Mouse (Mus musculus) thymus, postnatal 36 days (tissue): ENCODE measurements around the gene Lmbrd1.
A peak's percentile ranks its signal among the peaks of the same experiment; 100 is the strongest.
"Not testable (repeated sequence)": the region's sequence is repeated elsewhere in the genome, so short reads cannot be mapped to it uniquely, and the experiment has no call there.

ENCODE experiments used
- DNase-seq, 2 experiments: peaks; one replicate each; pipeline ENCODE4 v3.0.0; 2022; ENCODE audit warnings: mixed read lengths in 2 of 2

The Lmbrd1 gene

GRCm38 (mm10) chr1:24678205-24678917 lies at the start of gene Lmbrd1:
Gene Lmbrd1 (plus strand): TSS chr1:24678630.
- peak; percentile 95 to 97 for DNase-seq

DNA sequence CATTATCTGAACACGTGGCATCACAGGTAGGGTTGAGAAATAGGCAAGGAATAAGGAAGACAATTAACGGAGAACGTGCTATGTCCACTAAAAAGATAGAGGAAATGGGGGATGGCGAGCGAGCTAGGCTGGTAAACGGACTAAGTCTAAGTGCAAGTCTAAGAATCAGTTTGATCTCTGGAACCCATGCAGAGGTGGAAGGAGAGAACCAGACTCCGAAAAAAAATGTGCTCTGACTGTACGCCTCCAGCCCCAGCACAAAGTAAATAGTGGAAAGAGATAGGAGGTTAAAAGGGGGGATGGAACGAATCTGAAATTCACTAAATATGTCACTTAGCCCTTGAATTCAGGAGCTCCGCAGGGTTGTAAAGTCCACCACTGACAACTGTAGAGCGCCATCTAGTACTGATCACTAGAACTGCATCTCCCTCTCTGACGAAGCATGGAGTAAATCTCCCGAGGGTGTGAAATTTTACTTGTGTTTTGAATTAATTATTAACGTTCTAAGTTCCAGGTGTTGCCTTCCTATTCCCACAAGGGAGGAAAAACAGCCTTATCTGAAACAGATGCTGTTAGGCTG lies 44.8 kb upstream of the Lmbrd1 start:
- no peak for DNase-seq

DNA sequence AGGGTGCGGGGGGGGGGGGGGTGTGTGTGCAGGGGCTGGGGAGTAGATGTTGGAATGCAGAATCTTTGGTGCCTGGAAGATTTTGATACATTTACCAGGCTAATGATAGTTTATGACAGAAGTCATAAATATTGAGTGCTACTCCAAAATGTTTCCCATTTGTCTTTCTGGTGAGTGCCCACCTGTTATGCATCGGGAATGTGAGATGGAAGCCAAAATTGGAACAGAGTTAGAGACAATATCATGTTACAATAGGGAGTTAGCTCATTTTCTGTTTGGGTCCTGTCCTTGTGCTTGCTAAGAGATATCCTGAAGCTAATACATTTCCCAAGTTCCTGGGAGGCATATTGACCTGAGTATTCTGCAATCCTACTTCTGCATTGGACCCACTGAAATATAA lies 28.3 kb upstream of the Lmbrd1 start:
- DNase-seq: no peak

DNA sequence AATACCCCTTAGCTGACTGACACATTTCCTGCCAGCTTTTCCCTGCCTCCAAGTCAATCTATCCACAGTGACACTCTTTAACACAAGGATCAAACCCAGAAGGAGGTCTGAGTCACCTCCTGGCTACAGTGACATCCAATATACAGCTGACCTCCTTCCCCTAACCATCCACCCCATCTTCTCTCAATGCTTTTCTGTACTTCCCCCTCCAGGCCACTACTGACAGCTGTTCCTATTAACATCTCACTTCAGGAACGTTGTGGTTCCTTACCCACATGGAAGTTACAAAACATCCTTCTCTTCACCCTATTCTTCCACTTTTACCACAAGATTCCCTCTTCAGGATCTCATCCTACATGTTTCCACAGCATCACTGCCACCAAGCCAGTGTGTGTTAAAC lies 18.5 kb upstream of the Lmbrd1 start:
- no peak for DNase-seq

DNA sequence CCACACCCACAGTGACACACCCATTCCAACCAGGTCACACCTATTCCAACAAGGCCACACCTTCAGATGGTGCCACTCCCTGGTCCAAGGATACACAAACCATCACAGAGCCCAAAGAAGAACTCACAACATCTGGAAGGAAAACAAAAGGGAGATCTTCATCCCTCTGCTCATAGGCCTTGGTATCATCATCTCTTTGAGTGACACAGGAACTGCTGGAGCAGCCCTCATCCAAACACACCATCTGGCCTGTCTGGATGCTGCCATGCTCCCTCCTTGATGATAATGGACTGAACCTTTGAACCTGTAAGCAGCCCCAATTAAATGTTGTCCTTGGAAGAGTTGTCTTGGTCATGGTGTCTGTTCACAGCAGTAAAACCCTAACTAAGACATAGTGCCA lies 17.8 kb upstream of the Lmbrd1 start:
- not testable (repeated sequence) for DNase-seq

DNA sequence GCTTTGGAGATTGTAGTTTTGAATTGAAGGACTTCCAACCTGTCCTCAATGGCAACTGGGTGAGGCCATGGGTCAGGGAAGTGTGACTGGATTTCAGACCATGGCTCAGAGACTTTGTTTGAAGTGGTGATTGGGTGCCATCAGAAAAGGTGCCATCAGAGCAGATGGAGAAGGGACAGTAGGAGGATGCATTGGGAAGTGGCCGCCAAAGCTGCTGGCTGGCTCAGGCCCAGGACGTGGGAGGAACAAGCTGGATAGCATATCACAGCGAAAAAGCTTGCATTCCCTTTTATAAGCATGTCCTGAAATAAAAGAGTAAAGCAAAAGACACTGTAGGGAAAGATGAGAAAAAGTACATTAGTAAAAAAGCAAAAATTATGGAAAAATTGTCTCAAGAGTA lies 16.9 kb upstream of the Lmbrd1 start:
- no peak for DNase-seq

- no peak for DNase-seq
Observed at GRCm38 (mm10) chr1:24664158-24664557, 14.3 kb upstream of the Lmbrd1 start.

DNA sequence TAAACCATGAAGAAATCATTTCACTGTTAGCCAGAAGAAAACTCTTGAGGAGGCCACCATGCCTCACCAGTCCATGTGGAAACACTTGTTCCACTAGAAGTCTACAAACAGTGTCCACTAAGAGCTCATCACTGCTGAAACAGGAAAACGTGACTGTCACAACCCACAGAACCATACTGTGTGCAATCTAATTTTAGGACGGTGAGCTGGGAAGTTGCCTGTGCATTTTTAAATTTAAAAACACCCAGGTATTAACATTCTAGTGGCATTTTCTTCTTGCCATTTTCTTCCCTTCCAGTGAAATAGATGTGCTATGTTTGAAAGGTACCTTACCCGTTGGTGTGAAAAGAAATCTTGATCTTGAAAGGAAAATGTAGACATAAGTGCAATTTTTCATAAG lies 5.2 kb upstream of the Lmbrd1 start:
- DNase-seq: no peak

DNA sequence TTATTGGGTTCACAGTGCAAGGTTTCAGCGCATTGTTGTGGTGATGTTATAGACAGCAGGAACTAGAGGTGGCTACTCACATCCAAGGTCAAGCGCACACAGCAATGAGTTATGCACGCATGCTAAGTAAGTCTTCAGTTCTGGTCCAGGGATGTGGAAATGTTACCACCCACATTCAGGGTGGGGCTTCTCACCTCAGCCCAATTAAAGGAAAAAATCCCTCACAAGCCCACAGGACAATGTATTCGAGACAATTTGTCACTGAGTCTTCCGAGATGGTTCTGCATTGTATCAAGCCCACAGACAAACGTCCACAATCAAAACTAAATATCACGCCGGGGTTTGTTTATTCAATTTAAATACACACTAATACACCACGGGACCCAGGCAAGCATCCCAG lies 724 bp upstream of the Lmbrd1 start:
- DNase-seq: no peak

- DNase-seq: no peak
Observed at GRCm38 (mm10) chr1:24679071-24679470, 641 bp downstream of the Lmbrd1 start.

- no peak for DNase-seq
Observed at GRCm38 (mm10) chr1:24680991-24681390, 2.6 kb downstream of the Lmbrd1 start.

GRCm38 (mm10) chr1:24681946-24682345 lies 3.5 kb downstream of the Lmbrd1 start:
- no peak for DNase-seq

GRCm38 (mm10) chr1:24683947-24684346 lies 5.5 kb downstream of the Lmbrd1 start:
- DNase-seq: no peak

GRCm38 (mm10) chr1:24685606-24686005 lies 7.2 kb downstream of the Lmbrd1 start:
- no peak for DNase-seq

DNA sequence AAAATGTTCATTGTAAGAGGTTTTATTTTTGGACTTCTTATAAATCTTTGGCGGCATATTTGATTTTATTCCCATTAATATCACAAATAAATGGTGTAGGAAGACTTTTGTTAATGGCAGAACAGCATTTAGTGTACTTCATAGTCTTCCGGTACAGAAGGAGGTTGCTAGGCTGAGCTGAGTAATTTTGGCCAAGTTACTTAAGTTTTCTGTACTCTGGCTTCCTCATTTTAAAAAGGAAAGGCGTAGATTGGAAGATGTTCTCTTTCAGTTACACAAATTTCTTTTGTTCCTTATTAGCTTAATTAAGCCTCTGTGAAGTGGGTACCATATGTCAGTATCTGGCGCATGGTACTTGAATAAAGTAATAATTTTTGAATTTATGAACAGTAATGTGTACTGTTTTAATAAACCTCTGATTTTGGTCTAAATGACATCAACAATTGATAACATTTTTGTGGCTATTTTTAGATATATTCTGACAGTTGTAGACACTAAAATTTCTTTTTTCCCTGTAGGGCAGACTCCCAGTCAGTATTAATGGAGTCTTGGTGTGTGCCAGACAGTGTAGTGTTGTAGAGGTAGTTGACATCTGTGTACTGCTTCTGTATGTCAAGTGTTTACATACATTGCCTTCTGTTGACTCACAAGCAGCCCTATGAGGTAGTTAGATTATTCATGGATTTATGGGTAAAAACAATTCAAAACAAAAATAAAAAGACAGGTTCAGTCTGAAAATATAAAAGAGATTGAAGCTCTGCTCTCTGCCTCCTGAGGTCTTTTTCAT lies 8.0 kb downstream of the Lmbrd1 start:
- DNase-seq: no peak

DNA sequence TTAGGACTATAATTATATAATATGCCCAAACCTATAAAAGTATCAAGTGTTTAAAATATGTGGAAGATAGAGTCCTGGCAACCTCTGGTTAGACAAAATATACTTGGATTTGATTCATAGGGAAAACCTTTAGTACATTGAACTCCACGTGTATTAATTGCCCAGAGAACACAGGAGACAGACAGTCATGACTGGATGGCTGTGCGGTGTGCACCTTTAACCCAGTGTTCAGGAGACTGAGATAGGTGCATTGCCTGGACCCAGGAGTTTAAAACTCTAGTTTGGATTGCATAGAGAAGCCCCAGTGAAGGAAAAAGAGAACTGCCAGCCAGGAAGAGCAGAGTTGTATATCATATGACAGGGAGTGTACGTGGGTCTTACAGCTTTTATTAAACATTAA lies 19.2 kb downstream of the Lmbrd1 start:
- no peak for DNase-seq

DNA sequence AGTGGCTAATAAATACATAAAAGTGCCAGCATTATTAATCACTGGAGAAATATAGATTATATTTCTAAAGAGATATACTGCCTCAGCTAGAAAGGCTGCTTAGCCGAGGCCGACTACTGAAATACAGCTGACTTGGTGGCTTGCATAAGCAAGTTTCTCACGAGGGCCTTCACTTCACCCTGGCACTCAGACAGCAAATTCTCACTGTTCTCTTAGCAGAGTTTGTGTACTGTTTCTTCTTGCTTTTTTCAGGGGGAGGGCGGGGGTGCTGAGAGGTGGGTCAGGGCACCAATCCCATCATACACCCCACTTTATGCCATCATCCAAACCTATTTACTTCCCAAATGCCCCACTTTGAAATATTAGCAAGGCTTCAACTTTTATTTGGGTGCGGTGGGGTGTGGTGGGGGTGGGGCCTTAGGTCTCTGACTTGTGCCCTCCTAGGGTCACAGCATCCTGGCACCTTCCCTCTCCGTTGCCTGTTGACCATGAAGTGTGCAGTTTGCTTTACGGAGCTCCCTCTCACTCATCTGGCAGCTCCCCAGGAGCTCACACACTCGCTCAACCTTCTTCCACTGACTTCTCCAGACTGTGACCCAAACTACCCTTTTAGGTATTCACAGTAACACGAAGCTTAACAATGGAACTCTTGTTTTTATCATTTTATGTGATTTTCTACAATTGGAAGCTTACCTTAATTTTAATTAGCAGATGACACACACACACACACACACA lies 19.9 kb downstream of the Lmbrd1 start:
- DNase-seq: no peak

DNA sequence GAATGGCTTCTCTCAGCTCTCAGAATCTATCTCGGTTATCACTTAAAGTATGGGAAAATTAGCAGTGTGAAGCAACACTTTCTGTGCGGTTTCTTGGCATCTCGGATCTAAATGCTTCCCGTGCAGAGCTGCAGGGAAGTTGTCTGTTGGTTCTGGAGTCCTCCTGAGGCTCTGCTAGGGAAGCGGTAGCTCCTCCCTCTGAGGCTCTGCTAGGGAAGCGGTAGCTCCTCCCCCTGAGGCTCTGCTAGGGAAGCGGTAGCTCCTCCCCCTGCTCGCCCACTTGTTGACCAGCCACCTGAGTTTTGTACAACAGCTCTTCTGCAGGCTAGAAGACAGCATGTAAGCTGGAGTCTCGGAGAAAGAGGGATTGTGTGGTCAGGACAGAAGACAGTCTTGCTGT lies 20.9 kb downstream of the Lmbrd1 start:
- DNase-seq: no peak

DNA sequence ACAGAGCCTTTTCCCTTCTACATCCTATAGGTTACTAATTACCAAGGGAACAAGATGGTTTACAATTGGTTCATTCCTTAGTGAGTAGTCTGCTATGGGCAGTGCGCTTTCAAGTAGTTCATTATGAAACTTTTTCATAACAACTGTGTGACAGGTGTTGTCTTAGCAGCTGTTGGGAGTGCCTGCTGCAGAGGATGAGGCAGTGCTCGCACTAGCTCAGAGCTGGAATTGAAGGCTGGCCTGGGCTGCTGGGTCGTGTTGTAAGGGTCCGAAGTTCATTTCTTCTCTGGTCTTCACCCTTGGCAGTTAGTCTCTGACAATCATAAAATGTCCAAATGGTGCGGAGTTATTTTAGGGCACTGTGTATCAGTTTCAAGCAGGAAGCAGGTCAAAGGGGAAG lies 21.8 kb downstream of the Lmbrd1 start:
- no peak for DNase-seq

DNA sequence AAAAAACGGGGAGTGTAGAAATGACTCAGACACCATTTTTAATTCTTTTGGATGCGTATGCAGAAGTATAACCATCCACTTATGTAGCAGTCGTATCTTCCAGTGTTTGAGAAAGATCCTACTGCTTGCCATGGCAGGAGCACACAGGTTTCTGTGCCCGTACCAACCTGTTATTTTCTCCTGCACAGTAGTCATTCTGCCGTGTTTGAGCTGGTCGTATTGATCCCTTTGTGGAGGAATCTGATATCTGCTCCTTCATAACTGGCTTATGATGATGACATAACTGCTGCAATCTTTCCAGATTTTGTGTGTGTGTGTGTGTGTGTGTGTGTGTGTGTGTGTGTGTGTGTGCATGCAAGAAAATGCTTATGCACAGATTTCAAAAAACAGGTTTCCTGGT lies 25.4 kb downstream of the Lmbrd1 start:
- DNase-seq: no peak

- DNase-seq: no peak
Observed at GRCm38 (mm10) chr1:24716301-24716700, 37.9 kb downstream of the Lmbrd1 start.

DNA sequence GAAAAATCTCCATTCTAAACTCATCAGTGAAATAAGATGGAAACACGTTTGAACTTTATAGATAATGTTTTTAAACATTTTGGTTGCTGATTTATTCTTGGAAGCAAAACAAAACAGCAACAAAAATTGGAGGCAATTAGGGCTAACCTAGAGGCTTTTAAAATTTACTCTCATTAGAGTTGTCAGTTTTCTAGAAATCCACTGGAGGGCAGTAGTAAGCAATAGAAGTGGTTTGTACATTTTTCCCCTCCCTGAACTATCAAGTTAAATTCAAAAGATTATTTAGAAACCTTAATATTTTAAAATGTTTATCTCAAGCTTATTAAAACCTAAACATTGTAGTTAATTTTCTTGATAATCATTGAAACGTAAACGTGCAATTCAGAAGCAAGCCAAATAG lies 41.2 kb downstream of the Lmbrd1 start:
- no peak for DNase-seq

DNA sequence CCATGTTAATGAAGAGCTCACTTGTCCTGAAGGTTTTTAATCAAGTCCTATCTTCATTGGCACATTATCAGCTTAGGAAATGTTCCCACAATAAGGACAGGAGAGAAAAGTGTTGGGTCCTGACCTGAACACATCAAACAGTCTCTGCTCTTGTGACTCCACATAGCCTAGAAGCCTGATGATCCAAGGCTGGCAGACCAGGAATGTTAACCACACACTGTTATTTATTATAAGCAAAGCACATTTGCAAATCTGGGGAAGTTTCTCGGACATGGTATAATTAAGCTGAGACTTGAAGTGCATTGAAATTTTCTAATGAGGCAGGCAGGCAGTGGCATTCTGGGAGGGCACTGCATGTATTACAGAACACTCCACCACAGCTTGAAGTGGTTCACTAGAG lies 41.8 kb downstream of the Lmbrd1 start:
- DNase-seq: no peak
